Mouse (Mus musculus): ENCODE results near the gene Ppp4c. TPM values are rescaled to one million over a fixed set of nuclear protein-coding genes. Genes with fewer than 3 reads are reported as not detected.
A peak's percentile ranks its signal among the peaks of the same experiment; 100 is the strongest.

Gene Ppp4c
- polyA plus RNA-seq, 1 experiment: 184 TPM

- H3K4me3 ChIP-seq (ENCODE audit: extremely low read depth, insufficient read depth, insufficient read length): peak overlapping the region; percentile 95
- TF ChIP-seq CTCF (IDR thresholded peaks at IDR 0.05; ENCODE audit: extremely low read depth, insufficient read depth, insufficient read length, insufficient replicate concordance) (no peak), POLR2A (IDR thresholded peaks at IDR 0.05; ENCODE audit: low read depth, low read length) (no peak)
- 2% methylated on average over 40 of the region's 40 CpGs for WGBS
- peak in 1 of 2 experiments; percentile 28 for DNase-seq (ENCODE audit: low read depth in 1 of 2, low spot score in 2 of 2)
- H3K27me3 ChIP-seq (ENCODE audit: control insufficient read depth, insufficient read depth, low read length): no peaks in the 10 kb centered on the region
- peak overlapping the region; percentile 97 for H3K27ac ChIP-seq (ENCODE audit: insufficient read depth, low read length)
- peaks cover 9% of the 10 kb centered on the region; the same call in 1 of the 2 replicates for H3K4me1 ChIP-seq (ENCODE audit: control insufficient read depth, insufficient read depth, insufficient read length)
- H3K36me3 ChIP-seq (ENCODE audit: control insufficient read depth, insufficient read depth, low read length): peaks cover 16% of the 10 kb centered on the region
These were observed 6.1 kb upstream of the Ppp4c start for GRCm38 (mm10) chr7:126798127-126799049.

DNA sequence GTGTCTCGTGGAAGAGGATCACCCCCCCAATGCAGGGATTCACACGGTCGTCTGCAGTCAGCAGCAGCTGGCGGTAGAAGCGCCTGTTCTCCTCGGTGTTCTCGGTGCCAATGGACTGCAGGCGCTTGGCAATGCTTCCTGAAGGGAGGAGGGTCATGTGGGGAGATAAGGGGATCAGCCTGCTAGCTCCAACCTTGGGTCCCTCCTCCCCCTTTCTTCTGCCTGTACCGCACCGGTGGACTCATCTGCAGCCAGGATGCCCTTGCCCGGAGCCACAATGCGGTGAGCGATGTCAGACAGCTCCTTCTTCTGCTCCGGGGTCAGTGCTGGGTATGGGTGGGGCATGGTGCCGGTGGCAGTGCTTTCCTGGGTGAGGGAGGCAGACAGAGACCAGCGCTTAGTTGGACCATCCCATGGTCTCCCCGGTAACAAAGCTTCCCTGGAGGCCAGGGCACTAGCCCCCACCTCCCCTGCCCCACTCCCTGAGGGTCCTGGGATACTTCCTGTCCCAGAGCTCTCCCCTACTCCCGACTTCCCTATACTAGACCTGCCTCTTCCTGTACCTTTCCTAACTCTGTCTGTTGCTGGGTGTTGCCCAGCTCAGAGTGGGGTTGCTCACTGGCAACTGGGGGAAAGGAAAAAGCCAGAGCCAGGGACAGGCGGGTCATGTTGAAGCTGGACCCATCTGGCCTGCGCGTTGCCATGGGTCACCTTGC, 5.3 kb upstream of the Ppp4c start, which contains the start of gene Fam57b:
Gene Fam57b (plus strand): TSS at position 258 of the 716 bp plus-strand sequence.
- no peak for DNase-seq (ENCODE audit: low read depth in 1 of 2, low spot score in 2 of 2)
- no peaks in the 10 kb centered on the region for H3K27me3 ChIP-seq (ENCODE audit: control insufficient read depth, insufficient read depth, low read length)
- H3K4me3 ChIP-seq (ENCODE audit: extremely low read depth, insufficient read depth, insufficient read length): peak within 1 kb of the TSS; percentile 95
- H3K4me1 ChIP-seq (ENCODE audit: control insufficient read depth, insufficient read depth, insufficient read length): peaks cover 9% of the 10 kb centered on the region; the same call in 1 of the 2 replicates
- no peak for TF ChIP-seq CTCF (IDR thresholded peaks at IDR 0.05; ENCODE audit: extremely low read depth, insufficient read depth, insufficient read length, insufficient replicate concordance)
- no peak for TF ChIP-seq POLR2A (IDR thresholded peaks at IDR 0.05; ENCODE audit: low read depth, low read length)
- 38% methylated on average over 20 of the region's 21 CpGs for WGBS
- peaks cover 16% of the 10 kb centered on the region for H3K36me3 ChIP-seq (ENCODE audit: control insufficient read depth, insufficient read depth, low read length)
- peak within 1 kb of the TSS; percentile 97 for H3K27ac ChIP-seq (ENCODE audit: insufficient read depth, low read length)

DNA sequence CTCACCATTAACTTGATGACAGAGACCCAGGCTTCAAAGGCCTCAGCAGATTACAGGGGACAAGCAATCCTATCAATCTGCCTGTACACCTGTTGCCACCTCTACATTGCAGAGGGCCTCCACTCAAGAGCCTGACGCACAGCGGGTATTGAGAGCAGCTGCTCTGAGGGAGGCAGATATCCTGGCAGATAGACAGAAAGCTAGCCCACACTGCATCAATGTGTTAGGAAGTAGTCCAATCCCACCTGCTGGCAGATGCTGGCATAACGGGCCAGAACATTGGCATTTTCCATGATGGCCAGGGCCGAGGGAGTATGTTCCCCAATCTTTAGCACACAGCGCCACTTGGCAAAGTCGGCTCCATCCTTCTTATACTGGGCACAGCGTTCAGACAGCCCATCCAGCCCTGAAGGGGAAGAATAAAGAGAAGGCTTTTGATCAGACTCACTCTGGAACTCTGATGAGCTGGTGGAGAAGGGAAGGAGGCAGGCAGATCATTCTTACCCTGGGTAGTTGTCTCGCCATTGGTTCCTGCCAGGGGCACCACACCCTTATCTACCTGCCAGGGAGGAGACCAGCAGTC, 4.1 kb upstream of the Ppp4c start:
- 84% methylated on average over 8 of the region's 8 CpGs for WGBS
- Histone ChIP-seq H3K27ac (ENCODE audit: insufficient read depth, low read length) (no peak overlapping the region), H3K4me3 (ENCODE audit: extremely low read depth, insufficient read depth, insufficient read length) (no peak overlapping the region), H3K4me1 (ENCODE audit: control insufficient read depth, insufficient read depth, insufficient read length) (peaks cover 9% of the 10 kb centered on the region; the same call in 1 of the 2 replicates), H3K27me3 (ENCODE audit: control insufficient read depth, insufficient read depth, low read length) (no peaks in the 10 kb centered on the region), H3K36me3 (ENCODE audit: control insufficient read depth, insufficient read depth, low read length) (peaks cover 16% of the 10 kb centered on the region)
- DNase-seq (ENCODE audit: low read depth in 1 of 2, low spot score in 2 of 2): no peak
- TF ChIP-seq POLR2A (IDR thresholded peaks at IDR 0.05; ENCODE audit: low read depth, low read length) (no peak), CTCF (IDR thresholded peaks at IDR 0.05; ENCODE audit: extremely low read depth, insufficient read depth, insufficient read length, insufficient replicate concordance) (peak; percentile 1; the same call in 1 of the 2 replicates)

GRCm38 (mm10) chr7:126795387-126796317, 3.4 kb upstream of the Ppp4c start:
- Histone ChIP-seq H3K36me3 (ENCODE audit: control insufficient read depth, insufficient read depth, low read length) (peaks cover 16% of the 10 kb centered on the region), H3K4me1 (ENCODE audit: control insufficient read depth, insufficient read depth, insufficient read length) (peaks cover 11% of the 10 kb centered on the region; the same call in 1 of the 2 replicates), H3K4me3 (ENCODE audit: extremely low read depth, insufficient read depth, insufficient read length) (no peak overlapping the region), H3K27ac (ENCODE audit: insufficient read depth, low read length) (no peak overlapping the region), H3K27me3 (ENCODE audit: control insufficient read depth, insufficient read depth, low read length) (no peaks in the 10 kb centered on the region)
- WGBS: 93% methylated on average over 16 of the region's 16 CpGs
- DNase-seq (ENCODE audit: low read depth in 1 of 2, low spot score in 2 of 2): no peak
- TF ChIP-seq POLR2A (IDR thresholded peaks at IDR 0.05; ENCODE audit: low read depth, low read length): no peak
- no peak for TF ChIP-seq CTCF (IDR thresholded peaks at IDR 0.05; ENCODE audit: extremely low read depth, insufficient read depth, insufficient read length, insufficient replicate concordance)

- Histone ChIP-seq H3K27ac (ENCODE audit: insufficient read depth, low read length) (peak overlapping the region; percentile 67), H3K4me1 (ENCODE audit: control insufficient read depth, insufficient read depth, insufficient read length) (peaks cover 11% of the 10 kb centered on the region; the same call in 1 of the 2 replicates), H3K27me3 (ENCODE audit: control insufficient read depth, insufficient read depth, low read length) (no peaks in the 10 kb centered on the region), H3K4me3 (ENCODE audit: extremely low read depth, insufficient read depth, insufficient read length) (no peak overlapping the region), H3K36me3 (ENCODE audit: control insufficient read depth, insufficient read depth, low read length) (peaks cover 23% of the 10 kb centered on the region)
- TF ChIP-seq CTCF (IDR thresholded peaks at IDR 0.05; ENCODE audit: extremely low read depth, insufficient read depth, insufficient read length, insufficient replicate concordance): no peak
- no peak for TF ChIP-seq POLR2A (IDR thresholded peaks at IDR 0.05; ENCODE audit: low read depth, low read length)
- WGBS: 23% methylated on average over 4 of the region's 4 CpGs
- no peak for DNase-seq (ENCODE audit: low read depth in 1 of 2, low spot score in 2 of 2)
These were observed 1.9 kb upstream of the Ppp4c start for GRCm38 (mm10) chr7:126794271-126794605.

Data from spleen, adult 2 months (tissue).